Mouse (Mus musculus) 3T3-L1 (cell line): ENCODE measurements around the gene Dhodh.
A peak's percentile ranks its signal among the peaks of the same experiment; 100 is the strongest.

Experiments used
- DNase-seq: peaks from one replicate; pipeline ENCODE4 v3.0.0-alpha.2; 2015; ENCODE audit warnings: low read depth, low spot score

Dhodh gene

DNA sequence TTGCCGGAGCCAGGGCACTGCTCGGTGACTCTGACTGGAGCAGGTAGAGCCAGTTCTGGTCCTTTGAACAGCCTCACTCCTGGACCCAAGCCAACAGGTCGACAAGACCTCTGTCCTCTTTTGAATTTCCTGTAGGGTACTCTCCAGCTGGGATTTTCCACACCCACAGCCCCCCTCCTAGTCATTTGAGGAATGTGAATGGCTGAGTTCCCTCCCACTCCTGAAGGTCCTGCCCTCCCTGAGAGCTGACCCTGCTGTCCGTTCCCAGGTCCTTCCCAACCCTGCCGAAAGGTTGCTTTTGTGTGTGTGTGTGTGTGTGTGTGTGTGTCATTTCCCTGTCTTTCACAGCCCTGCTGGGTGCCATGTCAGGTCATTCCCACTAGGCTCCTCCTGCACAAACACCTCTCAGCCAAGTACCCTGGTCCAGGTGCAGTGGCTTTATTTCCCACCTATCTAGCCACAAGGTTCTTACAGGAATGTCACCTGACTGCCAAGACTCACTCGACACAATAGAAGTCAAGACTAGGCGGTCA, 21.4 kb downstream of the Dhodh start:
- no peak for DNase-seq

- DNase-seq, result no peak
These were observed 22.8 kb downstream of the Dhodh start for GRCm38 (mm10) chr8:109585652-109586051.

GRCm38 (mm10) chr8:109584830-109585229, 23.6 kb downstream of the Dhodh start:
- no peak for DNase-seq

- no peak for DNase-seq
These were observed 24.2 kb downstream of the Dhodh start for GRCm38 (mm10) chr8:109584293-109584692.

DNA sequence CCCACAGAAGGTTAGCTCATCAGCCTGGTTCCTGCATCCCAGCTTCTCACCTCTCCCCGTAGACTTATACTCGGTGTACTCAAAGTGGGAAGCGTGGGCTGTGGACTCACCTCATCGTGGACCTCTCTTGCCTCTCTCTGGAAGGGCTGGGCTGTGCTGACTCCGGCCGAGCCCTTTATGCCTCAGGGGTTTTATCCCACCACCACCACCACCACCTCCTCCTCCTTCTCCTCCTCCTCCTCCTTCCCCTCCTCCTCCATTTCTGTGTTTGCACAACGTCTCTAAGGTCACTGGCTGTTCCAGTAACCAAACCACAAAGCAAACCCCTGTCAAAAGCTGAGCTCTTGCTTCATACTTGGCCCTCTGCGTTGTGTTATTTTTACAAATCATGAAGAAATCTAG, 29.6 kb downstream of the Dhodh start, which contains the start of gene Hp:
Gene Hp, minus strand, starts transcription at position 273 of the 402 bp plus-strand sequence.
- DNase-seq, result no peak

DNA sequence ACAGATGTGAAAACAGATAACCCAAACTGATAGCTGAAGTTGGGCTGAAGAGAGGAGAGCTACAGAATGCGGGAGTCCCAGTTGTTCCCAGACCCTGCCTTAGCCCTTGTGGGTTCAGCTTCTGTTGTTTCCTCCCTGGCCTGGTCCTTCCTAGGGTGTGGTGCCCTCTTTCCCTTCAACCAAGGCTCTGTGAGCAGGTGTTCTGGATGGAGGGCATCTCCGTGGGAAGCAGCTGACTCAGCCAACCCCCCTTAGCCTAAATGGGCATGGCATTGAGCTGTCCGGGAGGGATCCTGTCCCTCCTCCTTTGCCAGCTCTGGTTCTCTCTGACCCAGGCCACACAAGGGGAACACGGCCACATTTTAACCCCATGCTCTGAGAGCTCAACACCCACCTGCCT, 32.2 kb downstream of the Dhodh start:
- no peak for DNase-seq

DNA sequence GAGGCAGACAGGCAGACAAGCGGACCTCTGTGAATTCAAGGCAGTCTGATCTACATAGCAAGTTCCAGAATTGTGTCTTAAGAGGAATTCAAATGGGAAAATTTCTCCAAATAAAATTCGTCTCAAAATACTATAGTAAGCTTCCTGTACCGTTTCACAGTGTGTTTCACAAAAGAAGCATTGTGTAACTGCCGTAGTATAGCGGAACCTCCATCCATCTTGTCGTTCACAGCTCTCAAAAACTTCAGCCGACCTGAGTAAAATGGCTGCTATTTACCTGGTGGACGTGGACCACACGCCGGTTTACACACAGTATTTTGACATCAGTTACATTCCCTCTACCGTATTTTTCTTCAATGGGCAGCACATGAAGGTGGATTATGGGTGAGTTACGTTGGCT, 37.3 kb downstream of the Dhodh start:
- no peak for DNase-seq

- peak; percentile 100 for DNase-seq
These were observed 42.8 kb downstream of the Dhodh start, which contains the start of the genes Dhx38 and Txnl4b for GRCm38 (mm10) chr8:109565498-109566333. TSS of gene Dhx38 (minus strand) at chr8:109565861. TSS of gene Txnl4b (plus strand) at chr8:109565892.

DNA sequence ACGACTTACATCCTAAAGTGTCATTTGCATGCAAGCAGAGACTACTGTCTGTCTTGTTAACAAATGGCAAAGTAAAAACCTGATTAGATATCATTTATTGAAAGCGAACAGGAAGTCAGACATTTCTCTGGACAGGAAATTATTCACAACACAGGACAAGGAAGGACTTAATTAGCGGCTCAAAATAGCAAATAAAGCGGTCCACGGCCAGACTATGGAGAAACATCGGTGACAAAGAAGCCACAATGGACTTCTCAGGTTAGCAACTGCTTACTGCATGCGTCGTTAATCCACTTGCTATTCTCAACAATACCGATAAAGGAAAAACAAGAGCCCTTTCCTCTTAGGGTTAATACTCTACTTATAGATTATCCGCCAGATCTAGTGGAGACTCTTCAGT, 43.7 kb downstream of the Dhodh start:
- DNase-seq, result peak; percentile 23

DNA sequence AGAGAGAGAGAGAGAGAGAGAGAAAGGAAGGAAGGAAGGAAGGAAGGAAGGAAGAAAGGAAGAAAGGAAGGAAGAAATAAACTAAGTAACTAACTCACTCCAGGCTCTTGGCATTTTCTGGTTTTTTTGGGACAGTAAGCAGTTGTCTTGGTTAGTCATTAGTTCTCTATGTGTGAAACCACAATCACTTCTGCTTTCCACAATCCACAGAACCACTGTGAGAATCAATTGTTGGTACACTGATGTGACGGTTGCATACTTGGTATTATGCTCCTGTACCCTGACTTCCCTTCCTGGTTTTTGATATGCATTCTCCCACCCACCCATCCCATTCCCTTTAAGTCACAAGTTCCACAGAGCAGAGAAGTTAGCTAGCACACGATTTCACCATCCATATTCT, 44.6 kb downstream of the Dhodh start:
- DNase-seq, result peak; percentile 14

- peak; percentile 34 for DNase-seq
These were observed 56.8 kb downstream of the Dhodh start for GRCm38 (mm10) chr8:109551663-109552062.

DNA sequence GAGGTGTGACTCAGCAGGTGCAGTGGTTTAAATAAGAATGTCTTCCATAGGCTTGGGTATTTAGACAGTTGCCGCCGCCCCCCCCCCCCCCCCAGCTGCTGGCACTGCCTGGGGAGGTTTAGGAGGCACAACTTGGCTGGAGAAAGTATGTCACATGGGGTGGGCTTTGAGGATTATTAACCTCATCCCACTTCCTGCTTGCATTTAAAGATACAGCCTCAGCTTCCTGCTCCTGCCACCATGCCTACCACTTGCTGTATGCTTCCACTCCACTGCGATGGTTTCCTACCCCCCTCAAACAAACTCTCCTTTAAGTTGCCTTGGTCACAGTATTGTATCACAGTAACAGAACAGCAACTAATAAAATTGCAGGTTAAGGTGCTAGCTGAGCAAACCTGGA, 64.4 kb downstream of the Dhodh start:
- no peak for DNase-seq

DNA sequence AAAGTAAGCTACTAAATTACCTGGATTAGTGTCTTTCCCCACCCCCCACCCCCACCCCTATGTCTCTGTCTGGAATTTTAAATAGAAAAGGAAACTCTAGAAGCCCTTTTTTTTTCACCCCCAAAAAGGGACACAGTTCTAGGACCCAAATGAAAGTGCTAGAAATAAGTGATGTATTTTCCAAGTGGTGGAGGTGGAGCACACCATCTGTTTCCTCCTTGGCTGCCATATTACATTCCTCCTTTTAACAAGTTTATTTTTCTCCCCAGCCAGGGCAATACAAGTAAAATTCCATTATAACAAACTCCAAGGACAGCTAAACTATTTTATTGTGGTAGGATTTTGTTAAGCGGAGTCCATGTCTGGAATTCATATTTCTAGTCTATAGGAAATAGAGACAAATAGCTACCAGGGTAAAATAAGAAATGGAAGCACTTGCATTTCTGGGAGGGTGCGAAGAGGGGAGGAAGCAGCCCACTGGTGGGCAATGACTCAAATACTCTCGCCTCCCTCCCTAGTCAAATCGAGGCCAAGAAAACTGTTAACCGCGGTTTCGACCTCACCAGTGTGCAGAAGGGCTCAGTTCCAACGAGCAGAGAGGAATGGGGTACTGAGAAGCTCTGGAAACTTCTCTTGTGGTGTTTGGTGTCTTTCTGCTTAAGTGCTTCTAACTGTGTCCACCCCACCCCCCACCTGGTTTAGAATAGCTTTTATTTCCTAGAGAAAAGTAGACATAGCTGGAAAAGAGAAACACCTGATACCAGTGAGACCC, 65.5 kb downstream of the Dhodh start:
- DNase-seq, result no peak

DNA sequence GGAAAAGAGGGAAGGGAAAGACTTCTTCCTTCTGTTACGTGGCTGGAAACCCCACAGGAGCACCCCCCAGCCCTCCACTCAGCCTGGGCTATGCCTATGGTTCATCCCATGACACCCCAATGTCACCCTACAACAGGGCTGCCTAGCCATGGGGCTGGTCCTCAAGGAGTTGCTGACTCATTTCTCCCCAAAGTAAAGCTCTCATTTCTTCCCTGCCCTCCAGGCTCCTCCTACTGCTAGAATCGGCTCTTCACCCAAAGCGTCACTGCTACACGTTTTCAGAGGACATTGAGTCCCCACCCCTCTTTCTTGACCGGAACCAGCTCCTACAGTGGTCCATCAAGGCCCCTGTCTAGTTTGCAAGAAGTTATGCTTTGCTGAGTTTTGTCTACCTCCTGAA, 66.3 kb downstream of the Dhodh start:
- no peak for DNase-seq
